ENCODE assay signal across 25 mouse cellular contexts in genomic region chr17:8278356-8278755, GRCm38 (mm10). TPM values are rescaled to one million over a fixed set of nuclear protein-coding genes. Genes with fewer than 3 reads are reported as not detected.
DNase-seq lines count a peak whose midpoint lies in the region; ATAC-seq lines count a peak whose summit lies in the region.
"Had no signal": no experiment of that assay in that cellular context is flagged by ENCODE, and none has a peak within 500 bp of the region (broad histone marks: within the 10 kb centered on the region; RNA-seq: fewer than 3 reads in every experiment).

No protein-coding gene starts in this region.

- peak; percentile 32 for DNase-seq in kidney, adult 11 months
- no peak for DNase-seq in kidney, adult 18-20 months
- DNase-seq in kidney, adult 9 months, result peak; percentile 62
- no peak for DNase-seq in kidney, postnatal 14 days
- DNase-seq in liver, result no peak
- DNase-seq: adrenal gland, adult 2 months; adrenal gland, postnatal 10 days; adrenal gland, postnatal 25 days; cerebellum, adult 11 months; cerebellum, adult 18-20 months; cerebellum, adult 8-10 months; cerebellum, adult 9-11 months; cerebellum, postnatal 14 days; cerebellum, postnatal 36 days; embryo, embryonic 11 days had no signal

- H3K9me3 ChIP-seq in liver, embryonic 16.5 days (replicated peaks; ENCODE audit: control insufficient read depth, low read length), result no peaks in the 10 kb centered on the region
- H3K9me3 ChIP-seq: embryonic facial prominence, embryonic 13.5 days; embryonic facial prominence, embryonic 15.5 days; forebrain, embryonic 10.5 days; forebrain, embryonic 12.5 days had no signal

- no peak overlapping the region for H3K27ac ChIP-seq in liver, embryonic 16.5 days (ENCODE audit: low read length)
- H3K27ac ChIP-seq: embryonic facial prominence, embryonic 13.5 days; embryonic facial prominence, embryonic 15.5 days; forebrain, embryonic 10.5 days; forebrain, embryonic 12.5 days had no signal

- no peaks in the 10 kb centered on the region for H3K27me3 ChIP-seq in liver, embryonic 16.5 days (ENCODE audit: control insufficient read depth, insufficient read depth, low read depth, low read length)
- H3K27me3 ChIP-seq: embryonic facial prominence, embryonic 15.5 days had no signal

- H3K4me3 ChIP-seq in liver, embryonic 16.5 days (ENCODE audit: low read depth, low read length), result no peak overlapping the region
- H3K4me3 ChIP-seq: embryonic facial prominence, embryonic 13.5 days; embryonic facial prominence, embryonic 15.5 days; erythroblast, embryonic 14.5 days; forebrain, embryonic 10.5 days; forebrain, embryonic 12.5 days had no signal

- peak; percentile 19; the same call in 1 of the 2 replicates for ATAC-seq in liver, embryonic 16.5 days (ENCODE audit: low read depth)
- ATAC-seq: forebrain, embryonic 14.5 days had no signal

- WGBS in liver, embryonic 16.5 days (ENCODE audit: insufficient replicate concordance), result 61% methylated on average over 3 of the region's 3 CpGs

- no peaks in the 10 kb centered on the region for H3K36me3 ChIP-seq in liver, embryonic 16.5 days (ENCODE audit: control insufficient read depth, insufficient read depth)
- H3K36me3 ChIP-seq: embryonic facial prominence, embryonic 13.5 days; embryonic facial prominence, embryonic 15.5 days; forebrain, embryonic 10.5 days; forebrain, embryonic 12.5 days had no signal

- H3K4me1 ChIP-seq in liver, embryonic 16.5 days (ENCODE audit: control insufficient read depth, low read depth, low read length), result peaks cover 12% of the 10 kb centered on the region

- no peak overlapping the region for H3K9ac ChIP-seq in liver, embryonic 16.5 days (ENCODE audit: low read depth, low read length)
- H3K9ac ChIP-seq: embryonic facial prominence, embryonic 13.5 days; embryonic facial prominence, embryonic 15.5 days; forebrain, embryonic 12.5 days had no signal

- no peak overlapping the region for H3K4me2 ChIP-seq in liver, embryonic 16.5 days (ENCODE audit: low read depth, low read length)
- H3K4me2 ChIP-seq: embryonic facial prominence, embryonic 13.5 days; embryonic facial prominence, embryonic 15.5 days; forebrain, embryonic 12.5 days had no signal

RNA-seq across cellular contexts. Expression of gene Mpc1, which starts 4.3 kb away (rescaled TPM):
- 168 and 173 TPM in 2 replicates for polyA plus RNA-seq in liver, embryonic 16.5 days (2015; fragmentation: Nextera tagmentation; extraction: Ambion mirVana)

RNA-seq across cellular contexts. Expression of gene Sft2d1, which starts 32.5 kb away (rescaled TPM):
- polyA plus RNA-seq in liver, embryonic 16.5 days (2015; fragmentation: Nextera tagmentation; extraction: Ambion mirVana), result 44.5 and 47.4 TPM in 2 replicates

RNA-seq across cellular contexts. Expression of gene Ccr6, which starts 42.5 kb away (rescaled TPM):
- 0.08 and 0.11 TPM in 2 replicates for polyA plus RNA-seq in liver, embryonic 16.5 days (2015; fragmentation: Nextera tagmentation; extraction: Ambion mirVana)
- polyA plus RNA-seq: brain, embryonic 14.5 days; C2C12; embryonic facial prominence, embryonic 11.5 days; embryonic facial prominence, embryonic 13.5 days; embryonic facial prominence, embryonic 15.5 days; erythroblast, embryonic 14.5 days; forebrain, embryonic 10.5 days; forebrain, embryonic 12.5 days; forebrain, embryonic 14.5 days had no signal

RNA-seq across cellular contexts. Expression of gene Prr18, which starts 58.9 kb away (rescaled TPM):
- 0.07 TPM in 1 of 2 replicates, not detected in the other for polyA plus RNA-seq in liver, embryonic 16.5 days (2015; fragmentation: Nextera tagmentation; extraction: Ambion mirVana)

Comparison
In these comparisons a context has a peak if more than half of its experiments do, and no peak if none do; other contexts are left out.
1. DNase-seq: peak in kidney, adult 11 months (single experiment) and kidney, adult 9 months (single experiment); none in kidney, adult 18-20 months (single experiment), kidney, postnatal 14 days (single experiment) and liver (single experiment).